Mouse (Mus musculus) Patski (cell line): ENCODE measurements around the gene Mgp. TPM values are rescaled to one million over a fixed set of nuclear protein-coding genes. Genes with fewer than 3 reads are reported as not detected.
"Not testable (repeated sequence)": the region's sequence is repeated elsewhere in the genome, so short reads cannot be mapped to it uniquely, and the experiment has no call there.

Experiments
- ATAC-seq: fragments of 100-300 bp; one replicate; pipeline ENCODE4 v1.8.0; 2021
- CTCF ChIA-PET: fragments of 350-600 bp; sonication (Branson Sonifier 250); formaldehyde crosslinking; loops from one replicate; lab custom pipeline; 2022; ENCODE audit warnings: inconsistent platforms; lab: Charles Lee
- POLR2A ChIA-PET: fragments of 350-600 bp; sonication (Branson Sonifier 250); formaldehyde crosslinking; loops from one replicate; lab custom pipeline; 2022; ENCODE audit warnings: antibody characterized with exemption, inconsistent platforms; lab: Charles Lee
- DNase-seq: peaks from one replicate; pipeline ENCODE4 v3.0.0-alpha.2; 2011; ENCODE audit warnings: low read depth, low spot score
- H3K27me3 ChIP-seq: fragments of 371-371 bp; one replicate; pipeline ENCODE4 v1.5.1; 2021
- CTCF ChIP-seq: fragments of 100-300 bp; IDR thresholded peaks from one replicate; pipeline ENCODE4 v1.5.1; 2021
- in situ Hi-C: fragments of 300-500 bp; cut with MboI; formaldehyde crosslinking; loops from 3 replicates; pipeline ENCODE4 v1.11.1; 2018; ENCODE audit warnings: low pct_unique_long_range_greater_than_20kb, mixed read lengths
- polyA plus RNA-seq: library from polyadenylated mRNA; unstranded; gene quantifications from one replicate; pipeline ENCODE4 v1.2.3, GENCODE M21; 2021

Gene Mgp
- polyA plus RNA-seq, 1 experiment from 2014 or later, result 0.68 TPM

DNA sequence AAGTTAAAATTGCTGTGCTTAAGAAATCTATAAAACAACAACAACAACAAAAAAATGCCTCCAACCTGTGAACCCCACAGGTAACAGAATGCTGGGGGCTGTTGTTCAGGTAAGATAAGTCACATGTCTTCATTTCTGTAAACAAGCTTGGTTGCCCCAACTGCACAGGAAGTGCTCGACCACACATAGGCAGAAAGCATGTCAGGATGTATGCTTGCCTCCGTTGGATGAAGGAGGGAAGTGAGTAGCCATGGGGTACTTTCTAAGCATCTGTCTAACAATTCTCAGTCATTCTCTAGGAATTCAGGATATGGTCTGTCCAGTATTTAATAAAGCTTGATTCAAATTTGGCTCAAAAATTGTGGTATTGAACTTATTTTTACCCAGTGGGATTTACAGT lies 23.3 kb upstream of the Mgp start:
- TF ChIP-seq CTCF, result no peak
- ChIA-PET CTCF (interaction anchor here (1.7 kb wide), 1 partner anchor 9 kb away, joined by 3 read pairs; no protein-coding TSS in a partner anchor), POLR2A (no interaction called here)
- DNase-seq, result no peak
- ATAC-seq, result no peak
- in situ Hi-C loops, result no loop called here
- no peaks in the 10 kb centered on the region for H3K27me3 ChIP-seq

DNA sequence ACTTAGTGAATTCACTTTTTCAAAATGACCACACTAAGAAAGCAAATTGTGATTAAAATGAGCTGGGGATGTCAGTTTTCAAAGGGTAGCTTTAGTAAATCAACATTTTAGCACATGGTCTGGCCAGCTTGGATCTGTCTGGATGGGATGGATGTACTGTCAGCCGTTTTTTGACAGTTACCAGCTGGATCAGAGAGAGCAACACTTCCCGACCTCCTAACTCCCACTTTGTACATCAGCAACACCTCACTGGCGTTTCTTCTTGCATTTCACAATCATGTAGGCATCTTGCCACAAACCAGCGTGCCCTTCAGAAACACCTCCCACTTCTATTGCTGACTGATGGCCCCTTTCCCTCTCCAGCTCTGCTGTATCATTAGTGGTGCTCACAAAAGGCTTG lies 22.6 kb upstream of the Mgp start:
- ATAC-seq (no peak), DNase-seq (no peak)
- in situ Hi-C loops, result no loop called here
- no peaks in the 10 kb centered on the region for H3K27me3 ChIP-seq
- POLR2A ChIA-PET, result no interaction called here
- no peak for TF ChIP-seq CTCF
- CTCF ChIA-PET, result interaction anchor here (1.7 kb wide), 1 partner anchor 8 kb away, joined by 3 read pairs; no protein-coding TSS in a partner anchor

DNA sequence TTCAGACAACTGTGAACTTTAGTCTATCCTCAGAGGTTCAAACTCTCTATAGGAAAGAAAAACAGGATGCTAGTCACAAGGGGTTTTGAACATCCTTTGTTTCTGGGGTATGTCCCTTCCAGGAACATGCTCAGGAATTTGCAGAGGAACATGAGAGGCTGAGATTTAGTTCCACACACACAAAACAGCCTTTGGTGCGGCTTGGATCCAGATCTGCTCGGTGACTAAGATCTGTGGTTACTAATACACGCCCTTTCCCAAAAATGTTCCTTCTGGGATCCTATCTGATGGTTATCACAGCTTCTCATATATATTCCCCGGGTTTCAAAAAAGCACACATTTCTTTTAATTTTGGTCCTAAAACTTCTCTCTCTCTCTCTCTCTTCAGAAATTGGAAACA lies 22.2 kb upstream of the Mgp start:
- in situ Hi-C loops, result no loop called here
- no peak for ATAC-seq
- H3K27me3 ChIP-seq, result no peaks in the 10 kb centered on the region
- DNase-seq, result no peak
- ChIA-PET CTCF (interaction anchor here (1.7 kb wide), 1 partner anchor 8 kb away, joined by 3 read pairs; no protein-coding TSS in a partner anchor), POLR2A (no interaction called here)
- no peak for TF ChIP-seq CTCF

DNA sequence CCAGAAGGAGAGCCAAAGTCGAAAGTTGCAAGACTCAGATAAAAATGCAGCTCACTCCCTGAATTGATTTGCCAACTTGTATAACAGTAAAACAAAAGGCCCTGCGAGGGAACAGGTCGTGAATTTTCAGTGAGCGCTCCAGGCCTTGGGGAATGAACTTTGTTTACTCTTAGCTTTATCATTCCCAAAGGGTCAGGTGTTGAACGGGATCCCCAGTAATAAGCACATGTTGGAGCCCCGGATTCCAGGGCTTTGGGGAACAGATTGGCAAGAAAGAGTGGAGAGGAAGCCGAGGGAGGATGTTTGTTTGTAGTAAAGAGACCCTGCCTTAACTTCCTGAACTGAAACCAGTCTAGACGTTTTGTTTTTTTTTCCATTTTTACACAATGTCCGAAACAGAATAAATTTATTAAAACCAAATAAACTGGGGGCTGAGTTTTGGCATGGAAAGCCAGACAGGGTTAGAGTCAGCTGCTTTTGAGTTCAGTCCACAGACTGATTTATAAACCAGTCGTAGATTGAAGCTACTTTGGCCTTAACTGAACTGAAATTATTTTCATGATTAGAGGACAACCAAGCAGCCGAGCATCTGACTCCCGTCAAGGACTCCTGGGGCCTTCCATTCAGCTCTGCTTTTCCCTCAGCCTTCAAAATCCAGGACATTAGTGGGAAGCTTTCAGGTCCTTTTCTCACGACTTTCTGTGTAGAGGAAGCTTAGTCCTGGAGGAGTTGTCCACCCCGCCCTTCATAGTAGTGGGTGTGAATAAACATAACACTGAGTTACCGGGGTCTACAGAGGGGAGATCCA lies 19.1 kb upstream of the Mgp start:
- DNase-seq (no peak), ATAC-seq (no peak)
- ChIA-PET CTCF (no interaction called here), POLR2A (no interaction called here)
- no peak for TF ChIP-seq CTCF
- H3K27me3 ChIP-seq, result no peaks in the 10 kb centered on the region
- in situ Hi-C loops, result no loop called here

DNA sequence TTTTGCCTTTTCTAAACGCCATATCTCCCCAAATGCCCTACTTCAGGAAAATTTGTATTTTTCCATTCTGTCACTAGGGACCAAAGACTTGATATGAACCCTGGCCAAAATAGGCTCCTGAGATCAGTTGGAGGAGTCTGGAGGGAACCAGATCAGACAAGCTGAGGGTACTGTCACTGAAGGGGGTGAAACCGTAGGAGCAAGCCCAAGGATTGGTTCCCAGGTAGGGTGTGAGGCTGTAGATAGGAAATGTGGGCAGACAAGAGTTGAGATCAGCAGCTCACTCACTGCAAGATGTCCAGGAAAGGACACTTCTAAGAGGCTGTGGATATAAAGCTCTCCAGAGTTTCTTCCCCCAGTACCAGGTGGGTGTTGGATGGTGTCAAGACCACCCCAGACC lies 16.4 kb upstream of the Mgp start:
- DNase-seq, result no peak
- no peak for TF ChIP-seq CTCF
- CTCF ChIA-PET, result no interaction called here
- H3K27me3 ChIP-seq, result no peaks in the 10 kb centered on the region
- no peak for ATAC-seq
- in situ Hi-C loops, result no loop called here
- POLR2A ChIA-PET, result interaction anchor here (0.7 kb wide), 1 partner anchor 546 kb away, joined by 3 read pairs; no protein-coding TSS in a partner anchor

DNA sequence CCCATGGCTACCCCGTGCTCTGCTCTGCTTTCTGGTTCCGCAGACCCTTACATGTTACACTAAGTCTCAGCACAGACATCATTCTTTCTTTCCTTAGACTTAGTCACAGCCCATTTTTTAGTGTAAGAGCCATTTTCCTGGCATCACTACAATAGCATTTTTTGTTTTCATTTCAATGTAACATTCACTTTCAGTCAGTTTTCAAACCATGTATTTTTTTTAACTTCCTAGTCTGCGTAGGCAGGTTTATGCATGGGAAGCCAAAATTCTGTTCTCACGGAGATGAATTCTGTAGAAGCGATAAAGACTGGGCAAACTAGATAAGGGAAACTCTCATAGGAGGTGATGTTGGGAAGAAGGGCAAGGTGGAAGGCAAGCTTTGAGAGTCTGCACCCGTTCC lies 13.9 kb upstream of the Mgp start:
- DNase-seq (no peak), ATAC-seq (no peak)
- in situ Hi-C loops, result no loop called here
- ChIA-PET POLR2A (no interaction called here), CTCF (interaction anchor here (1.5 kb wide), 1 partner anchor 9 kb away, joined by 3 read pairs; no protein-coding TSS in a partner anchor)
- no peak for TF ChIP-seq CTCF
- H3K27me3 ChIP-seq, result no peaks in the 10 kb centered on the region

DNA sequence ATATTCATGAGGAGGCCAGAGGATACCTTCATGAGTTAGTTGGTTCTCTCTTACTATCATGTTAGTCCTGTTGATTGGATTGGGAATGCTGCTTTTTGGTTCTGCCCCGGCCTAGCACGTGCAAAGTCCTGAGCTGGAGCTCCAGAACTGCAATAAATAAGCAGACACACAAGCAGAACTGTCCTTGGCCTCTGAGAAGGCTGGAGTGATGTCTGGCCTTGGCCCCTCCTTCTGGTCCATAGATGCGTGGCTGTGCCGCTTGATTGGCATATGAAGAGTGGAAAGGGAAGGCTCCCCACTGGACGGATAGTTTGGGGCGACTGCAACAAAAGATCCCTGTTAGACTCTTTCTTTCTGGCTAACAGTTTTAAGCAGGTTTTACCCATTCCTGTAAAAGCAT lies 13.4 kb upstream of the Mgp start:
- ATAC-seq (no peak), DNase-seq (no peak)
- TF ChIP-seq CTCF, result no peak
- H3K27me3 ChIP-seq, result no peaks in the 10 kb centered on the region
- ChIA-PET POLR2A (no interaction called here), CTCF (no interaction called here)
- in situ Hi-C loops, result no loop called here

DNA sequence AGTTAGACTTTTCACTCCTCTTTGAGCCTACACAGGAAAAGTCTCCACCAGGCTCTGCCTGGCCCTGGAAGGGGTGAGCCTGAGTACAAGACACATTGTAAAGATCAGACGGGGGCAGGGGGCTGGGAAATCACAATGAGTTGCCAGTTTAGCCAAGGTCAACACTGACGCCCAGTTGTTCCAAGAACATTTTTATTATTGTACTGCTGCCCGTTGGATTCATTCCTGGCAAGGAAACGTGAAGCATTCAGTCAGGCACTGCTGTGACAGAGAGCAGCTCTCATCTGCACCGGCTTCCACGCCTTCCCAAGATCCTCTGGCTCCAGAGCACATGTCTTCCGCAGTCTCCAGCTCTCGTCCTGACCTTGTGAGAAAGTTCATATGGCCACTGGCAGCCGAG lies 12.2 kb upstream of the Mgp start:
- ATAC-seq, result no peak
- CTCF ChIA-PET, result interaction anchor here (0.7 kb wide), 1 partner anchor 56 kb away, joined by 3 read pairs; no protein-coding TSS in a partner anchor
- H3K27me3 ChIP-seq, result no peaks in the 10 kb centered on the region
- TF ChIP-seq CTCF, result no peak
- POLR2A ChIA-PET, result no interaction called here
- no peak for DNase-seq
- in situ Hi-C loops, result no loop called here

DNA sequence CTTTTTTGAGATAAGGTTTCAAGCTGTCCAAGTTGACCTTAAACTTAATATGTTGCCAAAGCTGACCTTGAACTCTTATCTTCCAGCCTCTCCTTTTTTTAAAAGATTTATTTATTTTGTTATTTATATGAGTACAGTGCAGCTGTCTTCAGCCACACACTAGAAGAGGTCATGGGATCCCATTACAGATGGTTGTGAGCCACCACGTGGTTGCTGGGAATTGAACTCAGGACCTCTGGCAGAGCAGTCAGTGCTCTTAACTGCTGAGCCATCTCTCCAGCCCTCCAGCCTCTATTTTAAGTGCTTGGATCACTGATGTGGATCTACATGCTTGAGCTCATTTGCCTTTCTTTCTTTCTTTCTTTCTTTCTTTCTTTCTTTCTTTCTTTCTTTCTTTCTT lies 9.1 kb upstream of the Mgp start:
- ATAC-seq, DNase-seq, H3K27me3 ChIP-seq, in situ Hi-C loops, POLR2A ChIA-PET: not testable (repeated sequence)
- CTCF ChIA-PET, result interaction anchor here (1.2 to 1.5 kb wide), 2 partner anchors 35 to 96 kb away, joined by 4 read pairs; no protein-coding TSS in a partner anchor

DNA sequence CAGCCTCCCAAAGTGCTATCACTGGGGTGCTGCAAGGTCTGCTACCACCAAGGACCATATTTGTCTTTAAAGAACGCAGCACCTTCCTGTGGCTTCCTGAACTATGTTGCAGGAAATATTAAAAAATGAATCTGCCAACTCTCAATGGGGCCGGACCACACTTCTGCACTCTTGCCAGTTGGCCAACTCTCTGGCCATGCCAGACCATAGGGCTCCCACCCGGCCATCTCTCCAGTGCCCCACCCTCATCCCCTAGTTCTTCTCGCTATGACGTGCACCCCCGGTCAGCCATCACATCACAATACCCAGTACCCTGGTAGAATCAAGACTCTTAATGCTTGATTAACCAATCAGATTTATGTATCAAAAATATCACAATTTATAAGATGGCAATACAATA lies 8.3 kb upstream of the Mgp start:
- in situ Hi-C loops, result no loop called here
- DNase-seq (no peak), ATAC-seq (no peak)
- H3K27me3 ChIP-seq, result no peaks in the 10 kb centered on the region
- ChIA-PET CTCF (interaction anchor here (1.2 to 1.5 kb wide), 2 partner anchors 36 to 96 kb away, joined by 4 read pairs; no protein-coding TSS in a partner anchor), POLR2A (no interaction called here)
- no peak for TF ChIP-seq CTCF

DNA sequence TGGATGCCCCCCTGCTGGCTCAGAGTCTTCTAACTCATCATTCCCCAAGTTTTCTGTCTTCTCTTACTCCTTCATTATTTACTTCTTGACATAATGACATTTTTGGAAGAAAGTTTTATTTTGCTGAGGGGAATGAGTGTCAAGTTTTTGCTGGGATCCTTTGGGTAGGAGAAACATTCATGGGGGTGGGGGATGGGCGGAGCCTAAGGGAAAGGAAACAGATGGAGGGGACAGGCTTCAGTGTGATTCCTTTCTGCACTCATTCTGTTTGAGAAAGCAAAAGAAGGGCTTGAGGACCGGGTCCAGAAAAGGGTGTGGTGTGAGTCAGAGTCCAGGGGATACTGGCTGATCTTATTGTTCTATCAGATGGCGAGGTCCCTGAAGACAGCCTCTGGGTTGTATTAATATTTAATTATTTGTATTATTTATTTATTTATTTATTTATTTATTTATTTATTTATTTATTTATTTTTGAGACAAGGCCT lies 7.8 kb upstream of the Mgp start:
- ATAC-seq, result no peak
- in situ Hi-C loops, result no loop called here
- ChIA-PET CTCF (interaction anchor here (1.2 kb wide), 1 partner anchor 20 kb away, joined by 3 read pairs; no protein-coding TSS in a partner anchor), POLR2A (no interaction called here)
- DNase-seq, result no peak
- TF ChIP-seq CTCF, result no peak
- H3K27me3 ChIP-seq, result no peaks in the 10 kb centered on the region
